Mouse (Mus musculus) spleen, adult 2 months (tissue): ENCODE results near the gene Ly6g5c.

Source experiments
- CTCF ChIP-seq: fragments of 200-500 bp; IDR thresholded peaks from 2 replicates; pipeline ENCODE4 v1.5.1; 2011; ENCODE audit warnings: mild to moderate bottlenecking, inconsistent platforms; ENCODE audit not compliant: insufficient read depth, insufficient read length, insufficient replicate concordance; ENCODE audit errors: extremely low read depth
- POLR2A ChIP-seq: fragments of 200-500 bp; IDR thresholded peaks from 2 replicates; pipeline ENCODE4 v1.6.1; 2011; ENCODE audit warnings: low read depth, low read length, inconsistent platforms

DNA sequence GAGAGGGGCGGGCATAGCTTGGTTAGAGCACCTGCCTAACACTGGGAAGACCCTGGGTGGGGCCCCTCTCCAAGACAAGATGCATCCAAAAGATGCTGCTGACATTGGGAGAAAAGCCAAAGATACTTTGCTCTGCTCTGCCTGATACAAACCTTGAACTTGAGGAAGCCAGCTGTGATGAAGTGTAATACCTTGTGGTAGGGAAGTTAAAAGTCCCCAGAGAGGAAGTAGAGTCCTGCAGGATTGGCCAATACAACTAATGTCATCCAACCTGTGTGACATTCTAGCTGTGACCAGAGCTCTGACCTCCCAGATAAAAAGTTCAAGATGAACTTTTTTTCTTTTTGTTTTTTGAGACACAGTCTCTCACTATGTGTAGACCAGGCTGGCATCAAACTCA lies 17.0 kb downstream of the Ly6g5c start:
- no peak for TF ChIP-seq CTCF
- no peak for TF ChIP-seq POLR2A
